Mouse (Mus musculus) neural tube, embryonic 15.5 days (tissue): ENCODE results near the gene Mpped2. TPM values are rescaled to one million over a fixed set of nuclear protein-coding genes. Genes with fewer than 3 reads are reported as not detected.

Experiments
- ATAC-seq: fragments of 200-750 bp; cut with Nextera tagmentation; 2 replicates; pipeline ENCODE4 v1.8.0; 2017; ENCODE audit warnings: mild to moderate bottlenecking, moderate TSS enrichment, moderate library complexity; ENCODE audit not compliant: low FRiP score
- H3K27ac ChIP-seq: fragments of 300-500 bp; sonication (generic); replicated peaks from 2 replicates; pipeline ENCODE4 v1.5.1; 2015; ENCODE audit warnings: mild to moderate bottlenecking, inconsistent platforms
- H3K27me3 ChIP-seq: fragments of 300-500 bp; sonication (generic); replicated peaks from 2 replicates; pipeline ENCODE4 v1.6.1; 2015; ENCODE audit warnings: inconsistent platforms
- H3K36me3 ChIP-seq: fragments of 300-500 bp; sonication (generic); 2 replicates; pipeline ENCODE4 v1.6.1; 2015; ENCODE audit warnings: inconsistent platforms
- H3K4me1 ChIP-seq: fragments of 300-500 bp; sonication (generic); 2 replicates; pipeline ENCODE4 v1.6.1; 2015; ENCODE audit warnings: inconsistent platforms
- H3K4me2 ChIP-seq: fragments of 300-500 bp; sonication (generic); 2 replicates; pipeline ENCODE4 v1.6.1; 2015; ENCODE audit warnings: inconsistent platforms, mild to moderate bottlenecking, moderate library complexity
- H3K4me3 ChIP-seq: fragments of 300-500 bp; sonication (generic); replicated peaks from 2 replicates; pipeline ENCODE4 v1.5.1; 2015; ENCODE audit warnings: mild to moderate bottlenecking, inconsistent platforms
- H3K9ac ChIP-seq: fragments of 300-500 bp; sonication (generic); replicated peaks from 2 replicates; pipeline ENCODE4 v1.6.1; 2015; ENCODE audit warnings: mild to moderate bottlenecking, inconsistent platforms
- H3K9me3 ChIP-seq: fragments of 300-500 bp; sonication (generic); replicated peaks from 2 replicates; pipeline ENCODE4 v1.6.1; 2016; ENCODE audit warnings: inconsistent platforms
- WGBS: fragments of 180-500 bp; shearing (Covaris S2); methylation state at CpG from one replicate; pipeline ENCODE4 v1.1.7; 2015; ENCODE audit warnings: mixed read lengths; 5-methylcytosine and 5-hydroxymethylcytosine counted together
- polyA plus RNA-seq: library from polyadenylated mRNA; unstranded; fragments of >200 nt; fragmentation: Nextera tagmentation; extraction: Ambion mirVana; gene quantifications from 2 replicates; pipeline ENCODE4 v1.2.1, GENCODE M21; 2015

Gene Mpped2
- polyA plus RNA-seq, 1 experiment from 2014 or later, result 222 TPM

GRCm38 (mm10) chr2:106821883-106822282 lies 128.8 kb downstream of the Mpped2 start:
- ATAC-seq, result no peak
- Histone ChIP-seq H3K4me3 (no peak overlapping the region), H3K27ac (0 out of 2 replicates have a peak overlapping the region, but pooled peaks have one; percentile 61), H3K9me3 (no peaks in the 10 kb centered on the region), H3K27me3 (no peaks in the 10 kb centered on the region), H3K4me1 (peaks cover 27% of the 10 kb centered on the region), H3K36me3 (no peaks in the 10 kb centered on the region), H3K4me2 (no peak overlapping the region), H3K9ac (no peak overlapping the region)
- 16% methylated on average over 6 of the region's 6 CpGs for WGBS

- Histone ChIP-seq H3K4me2 (peak overlapping the region; percentile 25; the same call in 1 of the 2 replicates), H3K27ac (peak overlapping the region; percentile 61), H3K4me1 (peaks cover 27% of the 10 kb centered on the region), H3K27me3 (no peaks in the 10 kb centered on the region), H3K4me3 (no peak overlapping the region), H3K9ac (no peak overlapping the region), H3K36me3 (no peaks in the 10 kb centered on the region), H3K9me3 (no peaks in the 10 kb centered on the region)
- peak; percentile 53; the same call in 1 of the 2 replicates for ATAC-seq
- WGBS, result 8% methylated on average over 5 of the region's 5 CpGs
Measured at GRCm38 (mm10) chr2:106822540-106822939, 129.5 kb downstream of the Mpped2 start.

GRCm38 (mm10) chr2:106825461-106825860 lies 132.4 kb downstream of the Mpped2 start:
- no peak for ATAC-seq
- 45% methylated on average over 2 of the region's 2 CpGs for WGBS
- H3K9me3 ChIP-seq, result no peaks in the 10 kb centered on the region
- no peak overlapping the region for H3K4me2 ChIP-seq
- H3K4me1 ChIP-seq, result peaks cover 49% of the 10 kb centered on the region
- H3K36me3 ChIP-seq, result no peaks in the 10 kb centered on the region
- H3K4me3 ChIP-seq, result no peak overlapping the region
- no peak overlapping the region for H3K9ac ChIP-seq
- H3K27ac ChIP-seq, result no peak overlapping the region
- no peaks in the 10 kb centered on the region for H3K27me3 ChIP-seq

- no peak for ATAC-seq
- H3K4me3 ChIP-seq, result no peak overlapping the region
- H3K4me1 ChIP-seq, result peaks cover 49% of the 10 kb centered on the region
- H3K27me3 ChIP-seq, result no peaks in the 10 kb centered on the region
- WGBS, result 85% methylated on average over 1 of the region's 1 CpGs
- H3K36me3 ChIP-seq, result no peaks in the 10 kb centered on the region
- no peak overlapping the region for H3K4me2 ChIP-seq
- H3K27ac ChIP-seq, result no peak overlapping the region
- H3K9ac ChIP-seq, result no peak overlapping the region
- no peaks in the 10 kb centered on the region for H3K9me3 ChIP-seq
Measured at GRCm38 (mm10) chr2:106826023-106826422, 133.0 kb downstream of the Mpped2 start.

GRCm38 (mm10) chr2:106826806-106827205 lies 133.7 kb downstream of the Mpped2 start:
- WGBS, result 70% methylated on average over 4 of the region's 4 CpGs
- H3K4me1 ChIP-seq, result peaks cover 42% of the 10 kb centered on the region

GRCm38 (mm10) chr2:106828573-106829310 lies 135.7 kb downstream of the Mpped2 start:
- no peaks in the 10 kb centered on the region for H3K27me3 ChIP-seq
- ATAC-seq, result peak; percentile 51
- peaks cover 22% of the 10 kb centered on the region for H3K4me1 ChIP-seq
- 32% methylated on average over 12 of the region's 12 CpGs for WGBS
- no peak overlapping the region for H3K9ac ChIP-seq
- peak overlapping the region; percentile 64 for H3K27ac ChIP-seq
- H3K36me3 ChIP-seq, result no peaks in the 10 kb centered on the region
- no peak overlapping the region for H3K4me3 ChIP-seq
- H3K4me2 ChIP-seq, result no peak overlapping the region
- H3K9me3 ChIP-seq, result no peaks in the 10 kb centered on the region

More at GRCm38 (mm10) chr2:106826806-106827205, 133.7 kb downstream of the Mpped2 start:
- H3K9me3 ChIP-seq, result no peaks in the 10 kb centered on the region
- H3K4me3 ChIP-seq, result no peak overlapping the region
- no peak overlapping the region for H3K4me2 ChIP-seq
- no peaks in the 10 kb centered on the region for H3K27me3 ChIP-seq
- no peaks in the 10 kb centered on the region for H3K36me3 ChIP-seq
- H3K9ac ChIP-seq, result no peak overlapping the region
- ATAC-seq, result no peak
- H3K27ac ChIP-seq, result no peak overlapping the region

- 40% methylated on average over 4 of the region's 4 CpGs for WGBS
- Histone ChIP-seq H3K9ac (no peak overlapping the region), H3K36me3 (no peaks in the 10 kb centered on the region), H3K4me3 (no peak overlapping the region), H3K4me2 (no peak overlapping the region), H3K4me1 (peaks cover 21% of the 10 kb centered on the region), H3K27me3 (no peaks in the 10 kb centered on the region), H3K27ac (peak overlapping the region; percentile 64), H3K9me3 (no peaks in the 10 kb centered on the region)
- ATAC-seq, result peak; percentile 43; the same call in 1 of the 2 replicates
Measured at GRCm38 (mm10) chr2:106829420-106829819, 136.4 kb downstream of the Mpped2 start.

- Histone ChIP-seq H3K36me3 (no peaks in the 10 kb centered on the region), H3K4me2 (no peak overlapping the region), H3K9me3 (no peaks in the 10 kb centered on the region), H3K4me3 (no peak overlapping the region), H3K4me1 (peaks cover 27% of the 10 kb centered on the region), H3K9ac (no peak overlapping the region), H3K27ac (no peak overlapping the region), H3K27me3 (no peaks in the 10 kb centered on the region)
- no peak for ATAC-seq
- 51% methylated on average over 2 of the region's 2 CpGs for WGBS
Measured at GRCm38 (mm10) chr2:106832577-106832976, 139.5 kb downstream of the Mpped2 start.

- Histone ChIP-seq H3K27me3 (no peaks in the 10 kb centered on the region), H3K4me1 (peaks cover 26% of the 10 kb centered on the region), H3K9me3 (no peaks in the 10 kb centered on the region), H3K4me3 (no peak overlapping the region), H3K4me2 (no peak overlapping the region), H3K36me3 (no peaks in the 10 kb centered on the region), H3K27ac (no peak overlapping the region), H3K9ac (no peak overlapping the region)
- 85% methylated on average over 5 of the region's 5 CpGs for WGBS
- ATAC-seq, result no peak
Measured at GRCm38 (mm10) chr2:106833212-106833611, 140.1 kb downstream of the Mpped2 start.

GRCm38 (mm10) chr2:106835321-106835720 lies 142.3 kb downstream of the Mpped2 start:
- Histone ChIP-seq H3K27ac (no peak overlapping the region), H3K4me2 (no peak overlapping the region), H3K4me3 (no peak overlapping the region), H3K36me3 (no peaks in the 10 kb centered on the region), H3K4me1 (peaks cover 5% of the 10 kb centered on the region; the same call in 1 of the 2 replicates), H3K9me3 (no peaks in the 10 kb centered on the region), H3K9ac (no peak overlapping the region), H3K27me3 (no peaks in the 10 kb centered on the region)
- WGBS, result 37% methylated on average over 8 of the region's 8 CpGs
- ATAC-seq, result no peak

GRCm38 (mm10) chr2:106837241-106837640 lies 144.2 kb downstream of the Mpped2 start:
- H3K4me3 ChIP-seq, result no peak overlapping the region
- H3K4me1 ChIP-seq, result peaks cover 5% of the 10 kb centered on the region; the same call in 1 of the 2 replicates
- WGBS, result 86% methylated on average over 4 of the region's 4 CpGs
- no peak overlapping the region for H3K9ac ChIP-seq
- H3K9me3 ChIP-seq, result no peaks in the 10 kb centered on the region
- H3K4me2 ChIP-seq, result no peak overlapping the region
- H3K36me3 ChIP-seq, result no peaks in the 10 kb centered on the region
- no peak for ATAC-seq
- H3K27me3 ChIP-seq, result no peaks in the 10 kb centered on the region
- H3K27ac ChIP-seq, result no peak overlapping the region

- Histone ChIP-seq H3K27me3 (no peaks in the 10 kb centered on the region), H3K4me2 (no peak overlapping the region), H3K9me3 (no peaks in the 10 kb centered on the region), H3K4me1 (peaks cover 4% of the 10 kb centered on the region), H3K27ac (no peak overlapping the region), H3K36me3 (no peaks in the 10 kb centered on the region), H3K4me3 (no peak overlapping the region), H3K9ac (no peak overlapping the region)
- ATAC-seq, result no peak
- WGBS, result 68% methylated on average over 9 of the region's 9 CpGs
Measured at GRCm38 (mm10) chr2:106844147-106844546, 151.1 kb downstream of the Mpped2 start.
